Mouse (Mus musculus): Measurements from ENCODE around the gene Rit1.

DNA sequence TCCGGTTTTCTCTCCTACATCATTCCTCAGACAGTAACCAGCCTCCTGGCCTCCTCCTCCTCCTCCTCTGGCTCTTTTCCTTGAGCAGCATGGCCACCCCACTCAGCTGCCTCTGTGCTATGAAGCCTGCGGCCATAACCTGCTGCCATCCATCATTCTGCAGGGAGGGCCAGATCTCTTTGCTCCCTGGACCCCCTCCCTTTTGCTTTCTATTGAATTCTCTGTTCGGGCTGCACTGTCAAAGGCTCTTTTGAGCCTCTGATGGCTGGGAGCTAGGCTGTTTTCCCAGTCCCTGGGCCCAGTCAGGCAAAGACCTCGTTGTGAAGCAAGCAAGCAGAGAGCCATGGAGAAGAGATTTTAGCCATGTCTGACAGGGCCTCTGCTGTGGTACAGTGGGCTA is 39.6 kb downstream of the Rit1 start:
- TF ChIP-seq CTCF (IDR thresholded peaks at IDR 0.05; ENCODE audit: borderline replicate concordance, insufficient read depth, low read length) (no peak), POLR2A (IDR thresholded peaks at IDR 0.05; ENCODE audit: low read depth, low read length) (no peak)
